Mouse (Mus musculus) lung, adult 18-20 months (tissue): ENCODE measurements at regions not wholly inside any gene's neighbourhood (a gene's known extent, or its start where the extent isn't known, plus 50 kb on each side); places are given as distances from the start of the nearest gene placed in this dataset.

Experiments
- DNase-seq, 2 experiments: peaks; one replicate each; pipeline ENCODE4 v3.0.0; 2022; ENCODE audit warnings: mixed read lengths in 2 of 2

- peak; percentile 32 to 62 for DNase-seq
These were observed 56.4 kb downstream of the Cd24a start for GRCm38 (mm10) chr10:43634371-43635080.

- no peak for DNase-seq
These were observed 63.3 kb downstream of the Cd24a start for GRCm38 (mm10) chr10:43641169-43641945.

- no peak for DNase-seq
These were observed 68.2 kb downstream of the Cd24a start for GRCm38 (mm10) chr10:43646326-43646725.

GRCm38 (mm10) chr10:43646965-43647364 lies 68.9 kb downstream of the Cd24a start:
- DNase-seq = no peak

- DNase-seq = no peak
These were observed 70.1 kb downstream of the Cd24a start for GRCm38 (mm10) chr10:43648186-43648585.

GRCm38 (mm10) chr10:43648815-43649447 lies 70.8 kb downstream of the Cd24a start:
- DNase-seq = no peak

- DNase-seq = no peak
These were observed 72.4 kb downstream of the Cd24a start for GRCm38 (mm10) chr10:43650449-43650848.

- DNase-seq = peak in 1 of 2 experiments; percentile 39
These were observed 73.4 kb downstream of the Cd24a start for GRCm38 (mm10) chr10:43651505-43651904.

- no peak for DNase-seq
These were observed 73.8 kb downstream of the Cd24a start for GRCm38 (mm10) chr10:43651915-43652314.

- no peak for DNase-seq
These were observed 77.1 kb downstream of the Cd24a start for GRCm38 (mm10) chr10:43655082-43655671.

- no peak for DNase-seq
These were observed 77.6 kb downstream of the Cd24a start for GRCm38 (mm10) chr10:43655680-43656079.

- DNase-seq = no peak
These were observed 78.1 kb downstream of the Cd24a start for GRCm38 (mm10) chr10:43656207-43656606.

GRCm38 (mm10) chr10:43657501-43658225 lies 79.6 kb downstream of the Cd24a start:
- DNase-seq = no peak

- no peak for DNase-seq
These were observed 80.1 kb downstream of the Cd24a start for GRCm38 (mm10) chr10:43658226-43658593.

GRCm38 (mm10) chr10:43664844-43665243 lies 86.8 kb downstream of the Cd24a start:
- DNase-seq = no peak

- no peak for DNase-seq
These were observed 88.4 kb downstream of the Cd24a start for GRCm38 (mm10) chr10:43666262-43667085.

- no peak for DNase-seq
These were observed 89.1 kb downstream of the Cd24a start for GRCm38 (mm10) chr10:43667086-43667690.

- DNase-seq = peak; percentile 36 to 42
These were observed 89.7 kb downstream of the Cd24a start for GRCm38 (mm10) chr10:43667732-43668247.

GRCm38 (mm10) chr10:43669471-43669870 lies 91.4 kb downstream of the Cd24a start:
- no peak for DNase-seq

- DNase-seq = no peak
These were observed 92.7 kb downstream of the Cd24a start for GRCm38 (mm10) chr10:43670745-43671144.

- no peak for DNase-seq
These were observed 93.7 kb downstream of the Cd24a start for GRCm38 (mm10) chr10:43671785-43672184.
